Mouse (Mus musculus): Measurements from ENCODE around the gene Cers6. TPM values are rescaled to one million over a fixed set of nuclear protein-coding genes. Genes with fewer than 3 reads are reported as not detected.

Gene Cers6
- 10 to 100 TPM; 91.3 to 95.4 TPM for total RNA-seq (2021)
- long read RNA-seq, transcript Cers6-206 (11 exons, 1,279 nt): major isoform, 12 of 48 reads
- long read RNA-seq, partial matches to known transcripts: 1 of 48 reads
- long read RNA-seq, other reads (novel, unspliced or antisense): 35 of 48 reads

DNA sequence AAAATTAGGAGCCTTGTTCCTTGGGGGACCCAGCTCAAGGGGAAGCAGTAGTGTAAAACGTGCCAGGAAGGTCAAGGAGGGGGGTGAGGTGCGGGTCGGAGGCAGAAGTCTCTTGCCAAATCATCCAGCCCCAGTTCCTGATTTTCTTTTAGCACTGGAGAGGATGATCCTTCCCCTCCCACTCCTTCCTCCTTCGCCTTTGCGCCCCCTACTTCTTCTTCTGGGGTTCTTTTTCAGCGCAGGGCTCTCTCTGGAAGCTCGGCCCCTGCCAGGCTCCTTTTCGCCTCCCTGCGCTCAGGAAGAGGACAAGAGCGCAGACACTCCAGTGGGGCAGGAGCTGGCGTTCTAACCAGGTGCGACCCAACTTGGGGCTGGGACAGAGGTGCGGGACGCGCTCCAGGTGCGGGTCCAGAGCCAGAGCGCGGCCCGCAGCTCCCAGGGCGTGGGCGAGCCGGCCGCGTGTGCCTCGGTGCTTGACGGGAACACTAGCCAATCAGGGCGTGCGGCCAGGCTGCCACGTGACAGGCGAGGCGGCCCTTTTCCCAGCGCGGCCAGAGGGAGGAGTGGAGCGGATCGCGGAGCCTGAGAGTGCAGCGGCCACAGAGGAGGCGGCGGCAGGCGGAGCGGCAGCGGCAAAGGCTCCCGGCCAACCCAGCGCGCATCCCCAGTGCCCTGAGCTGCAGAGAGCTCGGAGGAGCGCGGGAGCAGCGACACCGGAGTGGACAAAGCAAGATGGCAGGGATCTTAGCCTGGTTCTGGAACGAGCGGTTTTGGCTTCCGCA is at the start of gene Cers6:
Cers6 (plus strand) TSS at position 538 of the 782 bp plus-strand sequence.
- DNase-seq (ENCODE audit: low spot score in 2 of 2): peak; percentile 96 to 99

DNA sequence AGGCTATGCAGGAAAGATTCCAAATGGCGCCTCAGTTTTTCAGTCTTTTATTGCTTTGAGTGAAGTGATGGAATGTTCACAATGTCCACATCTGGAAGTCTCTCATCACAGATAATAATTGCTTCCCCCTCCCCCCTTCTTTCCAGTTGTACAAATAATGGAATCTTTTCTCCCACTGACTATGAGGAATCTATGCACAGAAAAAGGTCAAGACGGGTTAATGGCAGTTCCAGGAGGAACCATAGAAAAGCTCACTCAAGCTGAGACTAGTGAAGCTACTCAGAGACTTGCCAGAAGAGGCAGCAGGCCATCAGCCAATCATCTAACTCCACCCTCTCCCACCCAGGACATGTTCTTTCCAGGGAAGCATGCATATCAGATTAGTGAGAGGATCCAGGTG is 46.8 kb upstream of the Cers6 start:
- DNase-seq (ENCODE audit: low spot score in 2 of 2): no peak

DNA sequence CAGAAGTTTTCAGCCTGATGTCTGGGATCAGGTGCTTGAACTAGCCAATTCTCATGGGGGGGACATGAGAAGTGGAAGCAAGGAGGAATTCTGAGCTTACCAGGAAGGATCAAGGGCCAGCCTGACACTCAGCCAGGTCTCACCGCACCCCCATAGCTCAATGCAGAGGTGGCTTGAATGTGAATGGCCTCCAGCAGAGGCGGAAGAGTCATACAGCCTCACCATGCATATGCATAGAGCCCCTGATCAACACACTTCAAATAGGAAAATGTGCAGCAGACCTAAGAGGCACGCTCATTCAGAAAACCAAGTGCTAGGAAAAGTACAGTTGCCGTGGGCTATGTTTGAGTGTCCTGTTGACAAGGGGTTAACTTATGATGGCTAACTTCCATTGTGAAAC is 42.2 kb upstream of the Cers6 start:
- no peak for DNase-seq (ENCODE audit: low spot score in 2 of 2)

DNA sequence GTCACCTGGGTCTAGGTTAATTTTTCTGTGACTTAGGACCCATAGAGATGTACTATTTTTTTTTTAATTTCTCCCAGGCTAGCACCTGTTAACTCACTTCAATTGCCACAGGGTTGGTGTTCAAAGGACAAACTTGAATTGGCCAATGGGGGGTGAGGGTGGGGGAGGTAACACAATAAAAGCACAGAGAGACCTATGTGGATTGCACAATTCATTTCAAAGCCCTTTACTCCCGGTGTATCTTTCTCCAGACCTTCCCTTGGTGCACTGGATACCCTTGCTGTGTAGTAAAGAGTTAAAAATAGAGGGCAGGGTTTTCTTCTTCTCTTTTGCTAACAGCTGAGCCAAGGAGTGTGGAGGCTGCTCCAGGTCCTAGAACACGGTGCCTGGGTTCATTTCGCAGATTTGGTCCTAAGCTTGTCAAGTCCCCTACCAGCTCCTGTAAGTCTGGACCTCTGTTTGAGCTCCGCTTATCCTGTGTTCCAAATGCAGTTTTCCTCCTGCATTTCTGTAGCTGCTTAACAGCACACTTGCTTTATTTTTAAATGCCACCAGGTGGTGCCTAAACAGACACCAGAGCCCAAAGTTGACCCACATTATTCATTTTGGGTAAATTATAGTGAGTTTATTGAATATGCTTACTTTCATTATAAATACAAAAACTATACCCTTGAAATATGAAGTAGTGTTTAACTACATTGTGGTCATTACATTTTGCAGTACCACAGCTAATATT is 38.9 kb upstream of the Cers6 start:
- DNase-seq (ENCODE audit: low spot score in 2 of 2): peak in 1 of 2 experiments; percentile 19

DNA sequence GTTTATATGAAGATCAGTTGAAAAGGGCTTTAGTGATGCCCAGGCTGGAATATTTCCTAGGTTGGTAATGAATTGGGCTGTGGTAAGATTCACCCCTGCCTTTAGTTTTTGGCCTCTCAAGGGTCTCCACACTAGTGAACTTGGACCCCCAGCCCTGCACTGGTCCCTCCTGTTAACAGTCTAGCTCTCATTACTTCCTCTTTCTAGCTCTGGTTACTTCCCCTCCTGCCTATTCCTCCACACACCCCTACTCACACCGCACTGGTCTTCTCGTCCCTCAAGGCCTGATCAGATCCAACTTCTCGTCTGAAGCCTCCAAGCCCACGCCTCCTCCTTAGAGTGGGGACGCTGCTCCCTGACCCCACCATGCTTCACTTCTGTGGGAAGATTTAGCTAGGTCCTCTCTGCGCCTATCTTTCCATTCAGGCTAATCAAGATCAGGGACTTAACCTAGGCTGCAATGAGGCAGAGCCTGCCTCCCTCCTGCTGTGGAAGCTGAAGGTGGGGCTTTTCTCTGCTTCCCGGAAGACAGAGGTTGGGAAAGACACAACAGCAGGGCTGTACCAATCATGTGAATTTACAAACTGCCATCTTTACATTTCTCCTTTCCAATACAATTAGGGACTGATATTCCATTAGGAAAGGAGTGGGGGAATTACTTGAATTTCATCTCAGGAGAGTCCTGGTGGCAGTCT is 35.8 kb upstream of the Cers6 start:
- DNase-seq (ENCODE audit: low spot score in 2 of 2): no peak

DNA sequence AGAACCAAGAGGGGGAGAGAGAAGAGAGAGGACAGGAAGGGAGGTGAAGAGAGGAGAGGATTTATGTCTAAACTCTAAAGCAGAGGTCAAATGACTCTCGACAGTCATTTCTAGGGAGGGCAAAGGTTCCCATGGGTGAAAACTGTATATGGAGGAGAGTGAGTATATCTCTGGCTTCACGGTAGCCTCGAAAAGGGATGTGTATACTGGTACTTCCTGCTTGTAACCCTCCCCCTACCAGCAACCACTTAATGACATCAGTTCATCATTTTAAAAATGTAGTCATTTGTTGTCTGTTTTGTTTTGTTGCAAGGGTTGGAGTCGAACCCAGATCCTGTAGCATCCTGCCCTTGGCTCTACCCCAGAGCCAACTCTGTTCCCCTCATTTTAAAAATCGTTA is 17.9 kb upstream of the Cers6 start:
- DNase-seq (ENCODE audit: low spot score in 2 of 2): no peak

DNA sequence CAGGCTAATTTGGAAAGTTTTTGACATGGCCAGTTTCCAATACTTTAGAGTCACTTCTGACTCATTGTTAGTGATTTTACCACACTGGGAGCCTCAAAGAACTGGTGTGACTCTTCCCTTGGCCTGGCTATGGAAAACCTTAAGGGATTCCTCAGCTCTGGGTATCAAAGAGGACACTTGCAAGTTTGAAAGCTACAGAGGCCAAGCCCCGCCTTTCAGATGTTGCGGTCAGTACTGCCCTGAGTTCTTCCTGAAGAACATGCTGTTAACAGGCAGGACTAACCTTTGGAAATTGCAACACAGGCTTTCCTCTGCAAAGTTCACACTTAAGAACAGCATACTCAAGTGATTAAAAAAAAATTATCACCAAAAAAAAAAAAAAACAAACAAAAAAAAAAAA is 16.7 kb upstream of the Cers6 start:
- DNase-seq (ENCODE audit: low spot score in 2 of 2): no peak

DNA sequence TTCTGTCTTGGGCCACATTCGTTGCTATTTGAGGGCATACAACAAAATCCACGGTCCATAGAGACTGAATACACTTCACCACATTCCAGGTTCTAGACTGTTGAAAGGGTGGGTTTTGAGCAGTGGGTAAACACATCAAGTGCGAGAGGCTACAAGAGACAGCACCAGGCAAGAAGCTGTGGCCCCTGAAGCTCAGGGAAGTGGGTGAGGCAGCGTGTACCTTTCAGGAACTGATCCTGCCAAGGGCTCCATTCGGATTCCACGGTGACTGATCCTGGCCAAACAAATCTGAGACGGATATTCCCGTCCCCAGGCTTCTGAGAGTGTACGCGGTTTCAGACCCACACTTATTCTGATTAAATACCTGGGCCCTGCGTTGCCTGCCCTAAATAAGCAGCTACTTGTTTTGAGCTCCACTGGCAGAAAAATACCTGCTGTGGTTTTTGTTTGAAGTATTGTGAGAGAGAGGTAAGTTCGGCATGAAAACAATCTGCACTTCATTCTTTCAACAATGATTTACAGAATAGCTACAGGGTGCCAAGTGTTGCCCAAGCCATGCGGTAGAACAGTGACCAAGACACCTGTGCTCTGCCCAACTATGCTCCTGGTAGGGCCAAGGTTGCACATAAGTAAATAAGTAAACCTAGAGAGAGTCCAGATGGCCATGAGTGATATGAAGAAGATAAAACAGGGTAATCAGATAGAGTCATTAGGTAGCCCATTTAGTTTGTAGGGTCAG is 16.1 kb upstream of the Cers6 start:
- DNase-seq (ENCODE audit: low spot score in 2 of 2): no peak

DNA sequence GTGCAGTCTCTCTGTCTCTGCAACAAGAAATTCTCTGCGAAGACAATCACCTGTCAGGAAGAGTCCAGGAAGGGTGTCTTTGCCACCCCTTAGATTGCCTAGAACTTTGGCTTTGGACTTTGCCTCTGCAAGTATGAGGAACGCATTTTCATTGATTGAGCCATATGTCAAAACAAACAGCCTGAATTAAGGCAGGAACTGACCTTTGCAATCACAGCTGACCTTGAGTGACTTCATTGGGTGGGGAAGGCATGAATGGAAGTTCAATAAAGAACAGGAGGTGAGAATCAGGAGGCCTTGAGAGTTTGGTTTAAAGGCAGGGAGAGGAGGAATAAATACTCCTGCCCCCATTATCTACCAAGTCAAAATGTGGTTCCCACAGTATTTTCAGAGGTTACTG is 850 bp upstream of the Cers6 start:
- no peak for DNase-seq (ENCODE audit: low spot score in 2 of 2)

DNA sequence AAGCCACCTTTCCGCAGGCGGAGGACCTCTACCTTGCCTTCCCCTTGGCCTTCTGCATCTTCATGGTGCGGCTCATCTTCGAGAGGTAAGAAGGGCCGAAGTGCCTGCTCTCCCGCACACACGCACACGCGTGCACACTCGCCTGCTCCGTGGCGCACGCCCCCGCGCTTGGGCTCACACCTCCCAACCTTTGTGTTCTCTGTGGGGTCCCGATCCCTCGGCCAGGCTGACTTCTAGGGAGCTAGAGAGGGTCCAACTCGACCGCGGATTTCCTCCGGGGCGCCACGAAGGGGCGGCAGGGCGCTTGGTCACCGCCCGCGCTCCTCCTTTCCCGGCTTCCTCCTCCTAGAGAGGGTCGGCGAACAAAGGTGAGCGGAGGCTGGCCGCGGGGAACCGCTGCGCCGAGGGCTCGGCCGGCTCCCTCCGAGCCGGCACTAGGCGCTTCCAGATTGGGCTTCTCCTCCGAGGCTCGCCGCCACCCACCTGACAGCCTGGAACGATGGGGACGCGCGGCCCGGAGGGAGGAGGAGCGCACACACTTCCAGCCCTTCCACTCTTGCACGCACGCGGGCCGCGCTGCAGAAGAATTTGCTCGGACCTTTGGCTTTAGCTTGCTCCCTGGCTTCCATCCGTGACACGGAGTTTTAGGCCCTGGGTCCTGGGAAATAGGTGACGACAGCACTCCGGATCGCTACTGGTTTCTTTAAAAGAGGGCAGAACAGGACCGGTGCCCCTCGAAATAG is 651 bp downstream of the Cers6 start:
- DNase-seq (ENCODE audit: low spot score in 2 of 2): peak; percentile 42 to 54

DNA sequence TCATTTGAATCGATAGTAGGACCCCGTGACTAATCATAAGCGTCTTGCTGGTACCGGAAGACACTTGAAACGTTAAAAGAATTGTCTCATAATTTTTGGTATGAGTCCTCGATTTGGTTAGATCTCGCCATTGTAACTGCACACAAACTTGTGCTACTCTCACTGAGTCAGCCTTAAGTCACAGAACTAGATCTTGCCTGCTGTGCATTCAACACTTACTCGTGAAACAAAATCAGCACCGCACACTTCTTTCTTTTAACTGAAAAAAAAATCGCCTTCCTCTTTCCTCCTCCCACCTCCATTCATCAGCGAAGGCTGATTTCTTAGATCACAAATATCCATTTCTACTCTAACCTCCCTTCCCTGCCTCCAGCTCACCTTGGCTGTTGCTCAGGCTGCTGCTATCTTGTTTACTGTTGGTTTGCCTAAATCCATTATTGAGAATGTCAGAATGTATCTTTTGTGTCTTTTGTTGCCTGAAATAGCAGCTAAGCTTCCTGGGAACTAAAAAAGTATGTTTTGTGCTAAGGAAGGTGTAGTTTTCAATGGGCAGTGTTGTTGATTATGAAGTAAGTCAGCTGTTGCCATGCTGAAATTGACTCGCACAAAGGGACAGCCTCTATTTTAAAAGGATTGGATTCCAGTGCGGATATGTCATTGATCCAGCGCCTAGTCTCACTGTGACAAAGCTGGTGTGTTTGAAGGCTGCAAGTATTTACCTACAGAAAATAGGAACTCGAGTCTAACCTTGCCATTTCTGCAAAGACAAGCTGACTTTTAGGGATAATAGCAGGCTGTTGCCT is 1.4 kb downstream of the Cers6 start:
- DNase-seq (ENCODE audit: low spot score in 2 of 2): no peak

DNA sequence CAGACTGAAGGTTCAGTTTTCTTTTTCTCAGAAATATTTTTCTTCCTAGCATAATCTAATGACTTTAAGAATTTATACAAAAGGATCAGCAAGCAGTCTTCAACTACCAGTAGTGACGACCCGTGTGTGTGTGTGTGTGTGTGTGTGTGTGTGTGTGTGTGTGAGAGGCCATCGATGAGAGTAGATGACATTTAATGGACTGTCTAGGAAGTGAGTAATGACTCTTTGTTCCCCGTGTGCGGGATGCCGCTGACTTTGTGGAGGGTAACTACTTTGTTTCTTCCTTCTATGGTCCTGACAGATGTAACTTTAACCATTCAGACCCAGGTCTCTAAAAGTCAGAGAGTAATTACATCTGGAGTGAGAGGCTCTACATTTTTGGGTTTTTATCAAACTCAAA is 2.3 kb downstream of the Cers6 start:
- no peak for DNase-seq (ENCODE audit: low spot score in 2 of 2)

DNA sequence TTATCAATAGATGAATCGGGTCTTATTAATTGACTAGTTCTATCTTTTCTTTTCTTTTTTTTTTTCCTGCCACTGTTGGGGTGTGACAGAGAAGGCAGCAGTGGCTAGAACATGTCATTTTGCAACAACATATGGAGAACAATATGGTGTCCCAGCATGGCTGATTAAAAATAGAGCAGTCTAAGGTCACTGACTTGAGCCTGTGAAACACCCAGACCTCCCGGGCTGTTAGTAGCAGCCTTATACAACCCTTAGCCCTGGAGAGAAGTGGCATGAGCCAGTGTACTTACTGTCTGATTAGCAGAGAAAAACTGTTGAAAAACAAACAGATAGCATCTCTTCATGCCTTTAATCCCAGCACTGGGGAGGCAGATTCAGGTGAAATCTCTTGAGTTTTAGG is 3.1 kb downstream of the Cers6 start:
- no peak for DNase-seq (ENCODE audit: low spot score in 2 of 2)

DNA sequence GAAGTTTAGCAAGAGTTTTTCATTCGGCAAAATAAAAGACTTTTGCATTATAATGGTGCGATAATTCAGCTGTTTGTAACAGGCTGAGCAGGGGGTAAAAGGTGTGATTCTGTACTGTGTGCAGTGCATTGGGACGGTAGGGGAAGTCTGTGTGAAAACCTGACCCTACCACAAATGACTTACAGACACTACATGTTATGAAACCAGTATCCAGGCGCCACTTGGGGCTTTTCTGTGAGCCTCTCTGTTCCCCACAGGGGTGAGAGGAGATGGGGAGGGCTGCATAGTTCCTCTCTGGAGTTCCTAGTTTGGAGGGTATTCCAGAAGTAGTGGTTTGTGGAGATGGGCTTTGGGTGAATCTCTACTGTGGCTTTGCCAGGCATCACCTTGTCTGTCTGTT is 5.9 kb downstream of the Cers6 start:
- DNase-seq (ENCODE audit: low spot score in 2 of 2): no peak

DNA sequence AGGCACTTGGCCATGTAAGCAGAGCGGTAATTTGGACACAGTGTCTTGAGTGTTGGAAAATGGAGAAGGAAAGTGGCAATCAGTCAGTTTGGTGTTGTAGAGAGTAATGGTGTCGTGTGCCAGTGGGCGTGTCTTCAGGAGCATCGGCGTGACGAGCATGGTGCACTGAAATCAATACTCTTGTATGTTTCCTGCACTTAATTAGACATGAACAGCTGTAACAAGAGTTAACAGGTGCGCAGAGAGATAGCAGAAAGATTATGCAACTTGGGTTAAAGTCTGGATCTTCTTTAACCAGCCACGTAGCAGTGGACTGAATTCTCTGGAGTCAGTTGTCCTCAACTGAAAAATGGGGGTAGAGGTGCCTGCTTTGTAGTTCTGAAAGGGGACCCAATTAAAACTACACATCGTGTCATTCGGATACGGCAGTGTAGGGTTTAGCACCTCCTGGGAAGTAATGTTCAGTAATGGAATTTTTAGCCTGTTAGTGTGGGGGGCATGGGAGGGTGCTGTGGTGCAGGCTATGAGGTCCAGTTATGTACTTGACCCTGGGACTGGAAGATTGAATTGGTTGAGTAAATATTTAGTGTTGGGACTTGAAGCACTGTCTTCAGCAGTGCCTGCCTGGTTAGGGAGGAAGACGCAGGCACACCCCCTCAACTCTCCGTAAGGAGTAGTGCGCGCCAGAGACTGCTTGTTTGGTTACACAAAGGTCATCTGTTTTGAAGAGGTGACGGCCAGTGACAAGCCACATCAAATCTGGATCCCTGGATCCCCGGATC is 9.9 kb downstream of the Cers6 start:
- no peak for DNase-seq (ENCODE audit: low spot score in 2 of 2)

DNA sequence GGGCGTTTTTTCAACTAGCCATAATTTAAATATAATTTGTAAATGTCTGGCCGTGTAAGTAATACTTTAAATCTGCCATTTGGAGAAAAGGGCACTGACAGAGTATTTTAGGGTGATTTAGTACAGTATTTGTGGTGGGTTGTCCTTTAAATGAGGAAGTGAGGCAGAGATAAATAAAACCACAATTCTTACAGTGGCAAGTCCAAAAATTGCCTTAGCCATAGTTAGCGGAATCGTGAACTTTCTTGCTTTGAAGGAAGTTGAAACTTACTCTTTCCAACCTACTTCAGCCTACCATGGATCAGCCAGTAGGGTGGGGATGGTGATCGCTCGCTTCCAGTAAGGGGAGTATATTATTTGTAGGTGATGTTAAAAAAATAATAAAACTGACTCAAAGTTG is 11.8 kb downstream of the Cers6 start:
- DNase-seq (ENCODE audit: low spot score in 2 of 2): no peak

DNA sequence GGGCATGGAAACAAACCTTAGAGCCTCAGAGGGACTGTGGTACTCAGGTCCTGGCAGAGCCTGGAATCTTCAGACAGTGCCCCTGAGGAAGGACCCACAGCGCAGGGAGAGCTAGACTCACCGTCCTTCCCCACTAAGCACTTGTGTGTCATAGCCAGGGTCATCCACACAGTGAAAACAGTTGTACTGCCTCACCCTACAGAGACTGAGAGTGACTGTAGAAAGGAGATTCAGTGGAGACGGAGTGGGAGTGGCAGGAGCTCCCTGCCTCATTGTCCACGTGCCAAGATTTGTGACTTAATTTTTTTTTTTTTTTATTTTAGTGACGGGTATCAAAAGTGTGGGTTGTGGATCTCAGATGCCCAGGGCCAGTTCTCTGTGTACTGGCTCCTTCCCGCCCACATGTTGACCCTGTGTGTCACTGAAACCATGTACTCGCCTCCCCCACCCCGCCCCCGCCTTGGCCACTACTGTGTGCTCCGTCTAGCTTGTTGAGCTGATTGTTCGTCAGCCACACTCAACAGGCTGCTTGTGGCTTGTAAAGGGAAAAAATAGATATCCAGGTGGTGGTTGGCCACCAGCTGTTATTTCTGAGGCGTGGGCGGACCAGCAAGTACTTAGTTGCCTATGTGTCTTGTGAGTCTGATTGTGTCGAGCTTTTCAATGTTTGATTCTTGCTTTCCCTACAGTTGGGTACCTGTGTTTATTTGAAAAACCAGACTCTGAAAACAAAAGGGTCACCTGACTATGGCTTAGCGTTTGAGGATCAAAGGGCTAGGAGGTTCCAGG is 12.6 kb downstream of the Cers6 start:
- DNase-seq (ENCODE audit: low spot score in 2 of 2): peak in 1 of 2 experiments; percentile 63

DNA sequence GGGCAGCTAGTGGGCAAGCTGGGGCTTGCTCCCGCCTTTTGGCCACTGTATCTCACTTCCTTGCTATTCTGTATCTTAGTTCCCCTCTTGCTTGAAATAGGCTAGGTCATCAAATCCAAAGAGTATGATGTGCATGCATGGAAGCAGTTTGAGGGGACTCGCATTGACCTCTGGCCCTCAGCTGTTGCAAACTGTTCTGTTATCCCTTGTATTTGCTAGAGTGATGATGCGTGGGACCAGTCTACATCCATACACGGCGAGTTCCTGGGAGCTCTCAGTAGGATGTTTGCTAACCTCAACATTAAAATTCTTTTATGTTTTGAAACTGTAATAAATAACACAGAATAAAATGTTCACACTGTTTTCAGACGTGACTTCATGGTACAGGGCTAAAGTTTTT is 13.3 kb downstream of the Cers6 start:
- no peak for DNase-seq (ENCODE audit: low spot score in 2 of 2)
